Mouse (Mus musculus) heart, embryonic 11.5 days (tissue): ENCODE measurements around the gene Papln. TPM values are rescaled to one million over a fixed set of nuclear protein-coding genes. Genes with fewer than 3 reads are reported as not detected.

Experiments used
- ATAC-seq: fragments of 200-750 bp; cut with Nextera tagmentation; replicated peaks from 2 replicates; pipeline ENCODE4 v1.8.0; 2017; ENCODE audit warnings: moderate library complexity; ENCODE audit not compliant: insufficient number of reproducible peaks, low FRiP score, low TSS enrichment
- H3K27ac ChIP-seq: fragments of 300-500 bp; sonication (generic); 2 replicates; pipeline ENCODE4 v1.5.1; 2014; ENCODE audit warnings: mild to moderate bottlenecking, low read depth, low read length
- H3K27me3 ChIP-seq: fragments of 300-500 bp; sonication (generic); 2 replicates; pipeline ENCODE4 v1.6.1; 2014; ENCODE audit warnings: mild to moderate bottlenecking, low read length, mixed read lengths; ENCODE audit not compliant: control insufficient read depth, insufficient read depth
- H3K36me3 ChIP-seq: fragments of 300-500 bp; sonication (generic); 2 replicates; pipeline ENCODE4 v1.6.1; 2014; ENCODE audit warnings: mild to moderate bottlenecking, low read length, moderate library complexity, mixed read lengths; ENCODE audit not compliant: control insufficient read depth, insufficient read depth
- H3K4me1 ChIP-seq: fragments of 300-500 bp; sonication (generic); 2 replicates; pipeline ENCODE4 v1.6.1; 2014; ENCODE audit warnings: low read length; ENCODE audit not compliant: control insufficient read depth, insufficient read depth
- H3K4me2 ChIP-seq: fragments of 300-500 bp; sonication (generic); 2 replicates; pipeline ENCODE4 v1.6.1; 2014; ENCODE audit warnings: mild to moderate bottlenecking, moderate library complexity
- H3K4me3 ChIP-seq: fragments of 300-500 bp; sonication (generic); 2 replicates; pipeline ENCODE4 v1.5.1; 2014; ENCODE audit warnings: low read depth, low read length
- H3K9ac ChIP-seq: fragments of 300-500 bp; sonication (generic); 2 replicates; pipeline ENCODE4 v1.6.1; 2014; ENCODE audit warnings: mild to moderate bottlenecking, low read depth, low read length, moderate library complexity
- H3K9me3 ChIP-seq: fragments of 300-500 bp; sonication (generic); replicated peaks from 2 replicates; pipeline ENCODE4 v1.6.1; 2016; ENCODE audit warnings: low read length; ENCODE audit not compliant: control insufficient read depth
- WGBS: fragments of 180-500 bp; shearing (Covaris S2); extraction: QIAGEN DNeasy Blood & Tissue Kit; methylation state at CpG from one replicate; pipeline ENCODE4 v1.1.7; 2014; ENCODE audit not compliant: insufficient replicate concordance; 5-methylcytosine and 5-hydroxymethylcytosine counted together
- polyA plus RNA-seq: library from polyadenylated mRNA; unstranded; fragments of >200 nt; fragmentation: Nextera tagmentation; extraction: Ambion mirVana; gene quantifications from 2 replicates; pipeline ENCODE4 v1.2.1, GENCODE M21; 2014

The Papln gene
- polyA plus RNA-seq, 1 experiment from 2014 or later: 0.10 TPM

- ATAC-seq: no peak
- 68% methylated on average over 12 of the region's 12 CpGs for WGBS
- Histone ChIP-seq H3K9me3 (no peaks in the 10 kb centered on the region), H3K27me3 (peaks cover 5% of the 10 kb centered on the region), H3K36me3 (no peaks in the 10 kb centered on the region), H3K4me3 (no peak overlapping the region), H3K27ac (no peak overlapping the region), H3K4me1 (peaks cover under 1% of the 10 kb centered on the region), H3K4me2 (no peak overlapping the region), H3K9ac (no peak overlapping the region)
Measured at GRCm38 (mm10) chr12:83775621-83776020, 12.2 kb downstream of the Papln start.

DNA sequence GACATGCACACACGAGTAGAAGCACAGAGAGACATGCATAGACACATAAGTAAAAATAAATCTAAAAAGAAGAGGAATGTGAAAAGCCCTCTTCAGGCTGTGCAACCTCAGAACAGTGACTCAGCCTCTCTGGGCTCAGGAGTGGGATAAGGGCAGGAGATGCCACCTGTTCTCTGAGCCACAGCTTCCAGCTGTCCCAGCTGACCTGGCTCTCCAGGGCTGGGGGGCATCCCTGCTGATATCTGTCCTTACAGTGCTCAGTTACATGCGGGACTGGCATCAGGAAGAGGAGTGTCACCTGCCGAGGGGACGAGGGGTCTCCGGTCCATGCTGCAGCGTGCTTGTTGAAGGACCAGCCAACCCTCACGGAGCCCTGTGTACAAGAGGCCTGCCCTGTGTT is 13.3 kb downstream of the Papln start:
- H3K27me3 ChIP-seq: peaks cover 2% of the 10 kb centered on the region
- no peak overlapping the region for H3K9ac ChIP-seq
- H3K27ac ChIP-seq: no peak overlapping the region
- H3K4me2 ChIP-seq: no peak overlapping the region
- H3K9me3 ChIP-seq: no peaks in the 10 kb centered on the region
- no peaks in the 10 kb centered on the region for H3K4me1 ChIP-seq
- ATAC-seq: no peak
- no peaks in the 10 kb centered on the region for H3K36me3 ChIP-seq
- H3K4me3 ChIP-seq: no peak overlapping the region
- 74% methylated on average over 7 of the region's 7 CpGs for WGBS

- H3K36me3 ChIP-seq: no peaks in the 10 kb centered on the region
- no peaks in the 10 kb centered on the region for H3K4me1 ChIP-seq
- H3K27ac ChIP-seq: no peak overlapping the region
- no peak overlapping the region for H3K4me3 ChIP-seq
- H3K4me2 ChIP-seq: no peak overlapping the region
- H3K27me3 ChIP-seq: no peaks in the 10 kb centered on the region
- WGBS: 72% methylated on average over 3 of the region's 3 CpGs
- no peak for ATAC-seq
- H3K9ac ChIP-seq: no peak overlapping the region
- no peaks in the 10 kb centered on the region for H3K9me3 ChIP-seq
Measured at GRCm38 (mm10) chr12:83780181-83780580, 16.7 kb downstream of the Papln start.

- no peak overlapping the region for H3K9ac ChIP-seq
- no peak overlapping the region for H3K4me2 ChIP-seq
- no peak for ATAC-seq
- no peaks in the 10 kb centered on the region for H3K27me3 ChIP-seq
- no peaks in the 10 kb centered on the region for H3K4me1 ChIP-seq
- no peaks in the 10 kb centered on the region for H3K9me3 ChIP-seq
- no peak overlapping the region for H3K4me3 ChIP-seq
- no peak overlapping the region for H3K27ac ChIP-seq
- H3K36me3 ChIP-seq: no peaks in the 10 kb centered on the region
- WGBS: 63% methylated on average over 7 of the region's 7 CpGs
Measured at GRCm38 (mm10) chr12:83781204-83781603, 17.8 kb downstream of the Papln start.

DNA sequence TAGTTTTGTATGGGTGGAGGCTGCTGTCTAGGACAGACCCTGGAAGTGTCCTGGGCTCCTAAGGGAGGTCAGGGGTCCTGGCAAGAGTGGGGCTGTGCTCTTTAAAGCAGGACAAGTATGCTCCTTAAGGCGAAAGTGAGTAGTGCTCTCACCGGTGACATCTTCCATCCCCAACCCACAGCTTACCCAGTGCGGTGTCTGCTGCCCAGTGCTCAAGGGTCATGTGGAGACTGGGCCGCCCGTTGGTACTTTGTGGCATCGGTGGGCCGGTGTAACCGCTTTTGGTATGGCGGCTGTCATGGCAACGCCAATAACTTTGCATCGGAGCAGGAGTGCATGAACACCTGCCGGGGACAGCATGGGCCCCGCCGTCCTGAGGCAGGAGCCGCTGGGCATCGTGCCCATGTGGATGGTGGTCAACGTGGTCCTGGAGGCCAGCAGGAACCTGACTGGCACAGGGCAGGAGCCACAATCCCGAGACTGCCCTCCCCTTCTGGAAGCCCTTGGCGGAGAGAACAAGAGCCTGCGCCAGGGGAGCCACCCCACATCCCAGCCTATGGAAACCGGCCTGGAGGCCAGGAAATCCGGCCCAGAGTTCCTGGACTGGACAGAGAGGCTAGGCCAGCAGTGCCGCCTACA is 18.3 kb downstream of the Papln start:
- no peaks in the 10 kb centered on the region for H3K4me1 ChIP-seq
- WGBS: 63% methylated on average over 23 of the region's 23 CpGs
- no peaks in the 10 kb centered on the region for H3K27me3 ChIP-seq
- H3K9ac ChIP-seq: no peak overlapping the region
- no peak overlapping the region for H3K4me2 ChIP-seq
- no peak overlapping the region for H3K4me3 ChIP-seq
- no peak overlapping the region for H3K27ac ChIP-seq
- H3K36me3 ChIP-seq: no peaks in the 10 kb centered on the region
- no peak for ATAC-seq
- H3K9me3 ChIP-seq: no peaks in the 10 kb centered on the region

DNA sequence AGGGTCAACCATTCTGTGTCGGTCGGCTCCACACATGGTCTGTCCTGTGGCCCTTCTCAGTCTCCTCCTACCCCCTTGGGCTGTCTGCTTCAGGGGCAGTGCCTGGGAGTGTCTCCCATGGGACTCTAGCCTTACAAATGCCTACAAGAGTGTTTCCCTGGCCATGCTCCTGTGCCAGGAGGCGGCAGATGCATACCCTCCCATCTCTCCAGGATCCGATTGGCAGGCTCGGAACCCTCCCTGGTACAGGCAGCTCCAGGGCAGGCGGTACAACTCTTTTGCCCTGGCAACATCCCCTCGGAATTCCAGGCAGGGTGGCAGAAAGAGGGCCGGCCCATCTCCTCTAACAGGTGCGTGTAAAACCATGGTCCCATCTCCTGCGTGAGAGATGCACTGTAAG is 19.2 kb downstream of the Papln start:
- ATAC-seq: no peak
- WGBS: 88% methylated on average over 10 of the region's 10 CpGs
- H3K4me1 ChIP-seq: no peaks in the 10 kb centered on the region

GRCm38 (mm10) chr12:83785305-83785704 is 21.9 kb downstream of the Papln start:
- no peaks in the 10 kb centered on the region for H3K27me3 ChIP-seq
- H3K4me3 ChIP-seq: no peak overlapping the region
- no peak overlapping the region for H3K4me2 ChIP-seq
- no peaks in the 10 kb centered on the region for H3K9me3 ChIP-seq
- H3K36me3 ChIP-seq: no peaks in the 10 kb centered on the region
- no peaks in the 10 kb centered on the region for H3K4me1 ChIP-seq
- no peak overlapping the region for H3K27ac ChIP-seq
- H3K9ac ChIP-seq: no peak overlapping the region
- 72% methylated on average over 4 of the region's 4 CpGs for WGBS
- no peak for ATAC-seq

More for the DNA sequence above, 19.2 kb downstream of the Papln start:
- H3K27ac ChIP-seq: no peak overlapping the region
- no peak overlapping the region for H3K9ac ChIP-seq
- H3K36me3 ChIP-seq: no peaks in the 10 kb centered on the region
- H3K9me3 ChIP-seq: no peaks in the 10 kb centered on the region
- no peaks in the 10 kb centered on the region for H3K27me3 ChIP-seq
- H3K4me2 ChIP-seq: no peak overlapping the region
- H3K4me3 ChIP-seq: no peak overlapping the region

DNA sequence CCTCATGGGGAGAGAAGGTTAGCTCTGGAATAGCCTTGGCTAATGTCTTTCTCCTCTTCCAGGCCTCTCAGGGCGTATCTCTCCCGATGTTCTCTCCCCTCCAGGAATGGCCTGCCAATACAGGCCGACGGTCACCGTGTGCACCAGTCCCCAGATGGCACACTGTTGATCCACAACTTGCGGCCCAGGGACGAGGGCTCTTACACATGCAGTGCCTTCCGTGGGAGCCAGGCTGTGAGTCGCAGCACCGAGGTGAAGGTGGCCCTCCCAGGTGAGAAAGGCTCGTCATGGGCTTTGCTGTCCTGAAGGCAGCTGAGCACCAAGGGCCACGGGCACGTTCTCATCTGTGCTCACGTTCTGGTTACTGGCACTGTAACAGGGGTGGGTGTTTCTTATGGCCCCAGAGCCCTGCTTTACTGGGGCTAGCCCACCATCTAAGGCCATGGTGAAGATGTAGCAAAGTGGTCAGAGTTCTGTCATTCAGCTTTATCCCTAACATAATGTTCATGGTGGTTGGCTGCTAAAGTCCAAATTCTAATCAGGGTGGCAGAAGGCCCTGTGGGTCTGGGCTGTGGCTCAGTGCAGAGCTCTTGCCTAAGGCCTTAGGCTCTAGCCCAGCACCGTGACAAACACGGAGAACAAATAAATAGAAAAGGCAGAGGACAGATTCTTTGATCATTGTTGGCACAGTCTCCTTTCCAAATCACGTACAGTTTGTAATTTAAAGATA is 25.8 kb downstream of the Papln start:
- Histone ChIP-seq H3K4me1 (peaks cover 9% of the 10 kb centered on the region; the same call in 1 of the 2 replicates), H3K9me3 (no peaks in the 10 kb centered on the region), H3K4me3 (no peak overlapping the region), H3K27ac (no peak overlapping the region), H3K4me2 (no peak overlapping the region), H3K9ac (no peak overlapping the region), H3K27me3 (no peaks in the 10 kb centered on the region), H3K36me3 (peaks cover 3% of the 10 kb centered on the region)
- WGBS: 87% methylated on average over 17 of the region's 17 CpGs
- no peak for ATAC-seq

GRCm38 (mm10) chr12:83789781-83790140 is 26.3 kb downstream of the Papln start:
- H3K27me3 ChIP-seq: no peaks in the 10 kb centered on the region
- no peak overlapping the region for H3K4me2 ChIP-seq
- peaks cover 3% of the 10 kb centered on the region for H3K36me3 ChIP-seq
- H3K9me3 ChIP-seq: no peaks in the 10 kb centered on the region
- H3K4me1 ChIP-seq: peaks cover 9% of the 10 kb centered on the region; the same call in 1 of the 2 replicates
- ATAC-seq: no peak
- 57% methylated on average over 4 of the region's 4 CpGs for WGBS
- H3K27ac ChIP-seq: no peak overlapping the region
- no peak overlapping the region for H3K9ac ChIP-seq
- H3K4me3 ChIP-seq: no peak overlapping the region
